ENCODE assay signal across 11 mouse cellular contexts in genomic region chr4:130660106-130660505, GRCm38 (mm10).
"Had no signal": no experiment of that assay in that cellular context is flagged by ENCODE, and none has a peak within 500 bp of the region (broad histone marks: within the 10 kb centered on the region; RNA-seq: fewer than 3 reads in every experiment).

No protein-coding gene starts in this region.

- H3K4me3 ChIP-seq: limb, embryonic 15.5 days; midbrain, embryonic 13.5 days had no signal

- H3K4me2 ChIP-seq: limb, embryonic 15.5 days; midbrain, embryonic 13.5 days had no signal

- ATAC-seq: intestine, postnatal 0 days; midbrain, embryonic 13.5 days had no signal

- H3K4me1 ChIP-seq: limb, embryonic 15.5 days had no signal

- DNase-seq: kidney, adult 8-10 months; kidney, postnatal 25 days; layer of hippocampus, adult 9-11 months; layer of hippocampus, postnatal 36 days; lung, adult 18-20 months; lung, postnatal 36 days; right cerebral cortex, adult 18-20 months; right cerebral cortex, postnatal 25 days had no signal

- H3K27me3 ChIP-seq: limb, embryonic 15.5 days; midbrain, embryonic 13.5 days had no signal

- H3K9ac ChIP-seq: limb, embryonic 15.5 days; midbrain, embryonic 13.5 days had no signal

- H3K9me3 ChIP-seq: limb, embryonic 15.5 days; midbrain, embryonic 13.5 days had no signal

- H3K27ac ChIP-seq: limb, embryonic 15.5 days; midbrain, embryonic 13.5 days had no signal

- H3K36me3 ChIP-seq: limb, embryonic 15.5 days; midbrain, embryonic 13.5 days had no signal
